Mouse (Mus musculus) layer of hippocampus, adult 2 months (tissue): ENCODE data around the gene Mgme1. TPM values are rescaled to one million over a fixed set of nuclear protein-coding genes. Genes with fewer than 3 reads are reported as not detected.

Source experiments
- DNase-seq, 2 experiments: peaks; one replicate each; pipeline ENCODE4 v3.0.0; 2022; ENCODE audit warnings: low spot score in 2 of 2
- H3K27ac ChIP-seq: fragments of 200-600 bp; 2 replicates; pipeline ENCODE4 v1.8.1; 2022
- H3K4me3 ChIP-seq: fragments of 200-600 bp; 2 replicates; pipeline ENCODE4 v1.8.1; 2022; ENCODE audit warnings: mild to moderate bottlenecking
- CTCF ChIP-seq: fragments of 200-600 bp; conservative IDR thresholded peaks from 2 replicates; pipeline ENCODE4 v1.8.1; 2022; ENCODE audit warnings: antibody characterized with exemption, mild to moderate bottlenecking, moderate library complexity
- long read RNA-seq, 2 experiments: library from polyadenylated mRNA; stranded (forward); transcript quantifications; one replicate each; pipeline ENCODE4 v2.0.0; 2021; ENCODE audit warnings: borderline mapping rate in 2 of 2
- total RNA-seq, 2 experiments: library from RNA; stranded (reverse); gene quantifications; 2 replicates each; pipeline ENCODE4 v1.2.3; 2021

Mgme1 gene
- 1 to 10 TPM; 4.7 to 4.8 TPM for total RNA-seq
- long read RNA-seq, experiment 1, partial matches to known transcripts = 2 of 10 reads
- long read RNA-seq, experiment 1, other reads (novel, unspliced or antisense) = 2 of 10 reads
- long read RNA-seq, experiment 2, partial matches to known transcripts = 0 of 8 reads
- long read RNA-seq, experiment 2, other reads (novel, unspliced or antisense) = 5 of 8 reads

- peak; percentile 91 to 94 for DNase-seq
- peak within 1 kb of the TSS; percentile 99 for H3K27ac ChIP-seq
- TF ChIP-seq CTCF = no peak
- H3K4me3 ChIP-seq = peak within 1 kb of the TSS; percentile 98
These were observed at the start of gene Mgme1, which contains the start of gene Snx5 for GRCm38 (mm10) chr2:144270507-144271420. Gene Mgme1 (plus strand): TSS chr2:144270663. Gene Snx5 (minus strand): TSS chr2:144270906.

GRCm38 (mm10) chr2:144224351-144224750 is 46.1 kb upstream of the Mgme1 start:
- Histone ChIP-seq H3K27ac (no peak overlapping the region), H3K4me3 (no peak overlapping the region)
- TF ChIP-seq CTCF = no peak
- DNase-seq = no peak

- Histone ChIP-seq H3K4me3 (no peak overlapping the region), H3K27ac (no peak overlapping the region)
- DNase-seq = no peak
- TF ChIP-seq CTCF = no peak
These were observed 43.4 kb upstream of the Mgme1 start for GRCm38 (mm10) chr2:144226906-144227586.

- no peak for DNase-seq
- no peak for TF ChIP-seq CTCF
- Histone ChIP-seq H3K4me3 (no peak overlapping the region), H3K27ac (no peak overlapping the region)
These were observed 41.7 kb upstream of the Mgme1 start for GRCm38 (mm10) chr2:144228521-144229346.

GRCm38 (mm10) chr2:144229647-144230046 is 40.8 kb upstream of the Mgme1 start:
- Histone ChIP-seq H3K27ac (no peak overlapping the region), H3K4me3 (no peak overlapping the region)
- TF ChIP-seq CTCF = no peak
- no peak for DNase-seq

GRCm38 (mm10) chr2:144230498-144230897 is 40.0 kb upstream of the Mgme1 start:
- no peak overlapping the region for H3K4me3 ChIP-seq
- no peak for DNase-seq
- no peak overlapping the region for H3K27ac ChIP-seq
- TF ChIP-seq CTCF = no peak

- no peak for DNase-seq
- Histone ChIP-seq H3K27ac (no peak overlapping the region), H3K4me3 (no peak overlapping the region)
- no peak for TF ChIP-seq CTCF
These were observed 39.3 kb upstream of the Mgme1 start for GRCm38 (mm10) chr2:144231115-144231514.

GRCm38 (mm10) chr2:144233534-144233933 is 36.9 kb upstream of the Mgme1 start:
- TF ChIP-seq CTCF = no peak
- no peak for DNase-seq

GRCm38 (mm10) chr2:144235776-144236175 is 34.7 kb upstream of the Mgme1 start:
- no peak for DNase-seq
- no peak overlapping the region for H3K4me3 ChIP-seq
- no peak for TF ChIP-seq CTCF
- no peak overlapping the region for H3K27ac ChIP-seq

More at GRCm38 (mm10) chr2:144233534-144233933, 36.9 kb upstream of the Mgme1 start:
- Histone ChIP-seq H3K27ac (no peak overlapping the region), H3K4me3 (no peak overlapping the region)

GRCm38 (mm10) chr2:144236791-144237584 is 33.5 kb upstream of the Mgme1 start:
- Histone ChIP-seq H3K27ac (no peak overlapping the region), H3K4me3 (no peak overlapping the region)
- no peak for DNase-seq
- no peak for TF ChIP-seq CTCF

GRCm38 (mm10) chr2:144238341-144238740 is 32.1 kb upstream of the Mgme1 start:
- no peak for DNase-seq

More at GRCm38 (mm10) chr2:144238341-144238740, 32.1 kb upstream of the Mgme1 start:
- Histone ChIP-seq H3K27ac (peak overlapping the region; percentile 52), H3K4me3 (no peak overlapping the region)
- TF ChIP-seq CTCF = peak; percentile 17; the same call in 1 of the 2 replicates
